Mouse (Mus musculus): ENCODE data around the gene 1700001J03Rik.

- TF ChIP-seq CTCF (IDR thresholded peaks at IDR 0.05; ENCODE audit: low read depth), result no peak
- TF ChIP-seq EP300 (IDR thresholded peaks at IDR 0.05; ENCODE audit: low read depth), result no peak
These were observed 36.6 kb upstream of the 1700001J03Rik start for GRCm38 (mm10) chr5:146221722-146222121.

Data from liver, postnatal 0 days (tissue).